Mouse (Mus musculus) thymus, postnatal 25 days (tissue): Measurements from ENCODE around the gene Krtcap2.

Source experiments
- DNase-seq: peaks from one replicate; pipeline ENCODE4 v3.0.0; 2022

The Krtcap2 gene

DNA sequence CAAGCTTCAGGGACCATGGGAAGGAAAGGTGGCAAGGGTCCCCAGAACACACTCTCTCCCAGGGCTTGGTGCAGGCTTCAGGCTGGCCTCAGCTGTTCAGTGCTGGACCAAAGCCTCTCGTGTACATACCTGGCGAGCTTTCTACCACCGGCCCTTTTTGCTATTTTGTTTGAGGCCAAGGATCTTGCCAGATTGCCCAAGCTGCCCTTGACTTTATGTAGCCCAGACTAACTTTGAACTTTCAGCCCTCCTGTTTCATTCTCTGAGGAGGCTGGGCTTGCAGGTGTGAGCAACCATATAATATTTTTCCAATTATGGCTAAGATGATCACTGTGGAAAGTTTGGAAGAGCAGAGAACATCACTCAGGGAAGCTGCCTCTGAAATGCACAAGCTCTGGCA, 38.5 kb downstream of the Krtcap2 start:
- no peak for DNase-seq

DNA sequence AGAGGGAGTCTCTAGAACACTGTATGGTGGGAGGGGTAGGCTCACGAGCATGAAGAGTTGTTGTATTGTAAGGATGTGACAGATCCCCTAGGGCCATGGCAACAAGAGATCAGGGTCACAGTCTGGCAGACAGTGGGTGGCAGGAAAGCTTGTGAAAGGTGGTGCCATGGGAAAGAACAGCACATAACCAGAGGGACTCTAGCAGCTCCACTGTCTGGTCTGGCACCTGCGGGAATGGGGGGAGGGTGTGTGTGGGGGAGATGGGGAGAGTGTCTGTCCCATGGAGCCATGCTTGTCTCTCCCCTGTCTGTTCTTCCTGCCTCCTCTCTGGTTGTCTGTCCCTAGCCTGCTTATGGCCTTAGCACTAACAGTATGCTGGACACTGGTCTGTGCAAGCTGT, 39.8 kb downstream of the Krtcap2 start:
- no peak for DNase-seq

DNA sequence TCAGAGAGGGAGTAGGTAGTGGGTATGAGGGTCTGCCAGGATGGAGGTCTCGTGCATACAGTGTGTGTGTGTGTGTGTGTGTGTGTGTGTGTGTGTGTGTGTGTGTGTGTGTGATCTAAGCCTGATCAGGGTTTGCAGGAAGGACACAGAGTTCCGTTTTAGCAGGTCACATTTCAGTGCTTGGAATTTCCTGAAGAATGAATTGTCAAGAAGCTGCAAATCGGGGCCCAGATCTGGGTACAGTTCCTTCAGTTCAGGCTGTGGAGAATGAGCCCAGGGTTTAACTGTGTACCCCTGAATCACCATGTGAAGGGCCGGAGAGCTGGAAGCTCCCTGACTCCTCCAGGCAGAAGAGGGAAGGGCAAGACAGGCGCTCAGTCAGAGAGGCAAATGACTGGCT, 41.5 kb downstream of the Krtcap2 start:
- no peak for DNase-seq

DNA sequence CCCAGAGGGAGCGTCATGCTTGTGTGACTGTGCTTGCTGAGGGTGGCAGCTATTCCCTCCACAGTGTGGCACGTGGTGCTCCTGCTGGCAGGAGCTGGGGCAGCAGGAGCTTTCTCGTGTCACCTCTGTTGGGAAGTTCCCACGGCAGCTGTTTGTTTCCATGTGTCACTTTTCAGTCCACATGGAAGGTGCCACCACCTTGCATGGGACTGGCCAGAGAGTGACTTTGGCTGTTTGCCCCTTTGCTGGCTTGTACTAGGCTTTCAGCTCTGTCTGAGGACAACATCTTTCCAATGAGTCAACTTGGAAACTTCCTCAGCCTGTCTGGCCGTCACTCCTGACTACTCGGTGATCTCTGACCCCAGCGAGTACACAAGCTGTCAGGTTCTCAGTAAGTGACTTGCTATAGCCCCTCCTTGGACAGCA, 42.8 kb downstream of the Krtcap2 start:
- no peak for DNase-seq

DNA sequence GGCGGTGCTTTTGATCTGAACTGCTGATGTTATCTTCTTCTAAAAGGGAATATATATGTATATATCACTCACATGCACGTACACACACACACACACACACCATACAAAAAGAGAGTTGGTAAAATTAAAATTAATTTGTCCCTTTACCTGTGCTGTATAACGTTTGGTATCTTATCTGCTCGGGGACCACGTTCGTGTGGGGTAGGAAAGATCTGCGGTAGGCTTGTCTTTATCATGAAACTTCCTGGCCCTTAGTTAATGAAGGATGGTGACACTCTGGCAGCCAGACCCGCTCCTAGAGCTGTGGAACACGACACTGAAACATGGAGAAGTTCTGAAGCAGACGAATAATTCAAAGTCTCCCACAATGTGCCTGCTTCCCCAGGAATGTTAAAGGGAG, 46.1 kb downstream of the Krtcap2 start:
- DNase-seq, result no peak

DNA sequence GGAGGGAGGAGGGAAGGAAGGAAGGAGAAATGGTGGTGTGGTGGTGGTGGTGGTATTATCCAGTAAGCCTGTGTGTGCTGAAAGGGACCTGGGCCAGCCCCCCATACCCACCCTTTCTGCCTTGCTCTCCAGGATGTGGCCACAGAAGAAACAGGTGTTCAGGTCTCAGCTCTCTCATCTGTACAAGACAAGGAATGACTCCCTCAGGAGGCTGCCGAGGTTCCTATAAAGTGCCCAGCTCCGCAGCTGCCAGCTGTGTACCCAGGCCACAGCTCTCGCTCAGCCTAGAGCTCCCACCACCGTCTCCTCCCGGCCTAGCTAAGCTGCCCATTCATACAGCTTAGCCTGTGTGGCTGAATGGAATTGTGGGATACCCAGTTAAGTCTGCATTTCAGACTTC, 46.5 kb downstream of the Krtcap2 start:
- peak; percentile 46 for DNase-seq

DNA sequence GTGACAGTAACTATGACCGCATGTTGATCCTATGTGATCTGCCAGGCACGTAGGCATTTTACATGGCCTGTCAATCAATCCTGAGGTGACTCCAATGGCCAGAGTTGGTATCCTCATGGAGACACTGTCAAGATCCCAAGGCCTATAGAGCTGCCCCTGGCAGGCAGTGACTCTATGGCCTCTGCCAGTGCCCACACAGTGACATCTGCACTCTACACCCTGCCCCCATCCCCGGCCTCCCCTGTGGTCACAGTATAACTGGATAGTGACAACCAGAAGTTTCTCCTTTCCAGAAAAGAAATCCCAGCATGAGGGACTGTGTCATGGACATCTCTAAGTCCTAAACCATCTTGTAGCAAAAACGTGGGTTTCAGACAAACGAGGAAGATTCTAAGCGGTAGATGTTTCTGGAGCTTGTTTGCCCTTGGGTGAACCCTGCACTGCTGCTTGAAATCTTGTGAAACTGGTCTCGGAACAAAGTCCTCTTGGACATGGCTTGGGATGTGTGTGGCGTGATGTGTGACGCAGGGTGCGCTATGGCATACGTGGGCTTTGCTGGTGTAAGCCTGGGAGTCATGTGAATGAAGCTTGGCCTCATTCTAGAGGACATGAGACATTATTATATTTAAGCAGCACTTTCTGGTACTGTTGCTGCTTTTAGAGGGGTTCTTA, 47.6 kb downstream of the Krtcap2 start:
- no peak for DNase-seq

DNA sequence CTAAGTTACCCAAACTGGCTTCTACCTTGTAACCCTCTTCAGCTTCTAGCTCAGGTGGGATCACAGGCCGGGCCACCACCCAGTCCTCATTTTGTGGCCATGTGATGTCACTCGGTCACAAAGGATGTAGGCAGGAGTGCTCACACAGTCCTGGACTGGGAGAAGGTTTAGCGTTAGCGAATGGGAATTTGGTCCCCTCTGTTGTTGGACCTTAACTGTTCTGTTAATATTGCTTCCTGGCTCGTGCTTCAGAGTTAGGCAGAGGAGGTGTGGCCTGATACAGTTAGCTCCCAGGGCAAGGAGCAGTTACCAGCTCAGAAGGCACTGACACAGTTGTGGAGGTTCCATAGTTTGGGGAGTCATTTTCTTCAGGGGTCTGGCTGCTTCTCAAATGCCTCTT, 48.4 kb downstream of the Krtcap2 start:
- no peak for DNase-seq

DNA sequence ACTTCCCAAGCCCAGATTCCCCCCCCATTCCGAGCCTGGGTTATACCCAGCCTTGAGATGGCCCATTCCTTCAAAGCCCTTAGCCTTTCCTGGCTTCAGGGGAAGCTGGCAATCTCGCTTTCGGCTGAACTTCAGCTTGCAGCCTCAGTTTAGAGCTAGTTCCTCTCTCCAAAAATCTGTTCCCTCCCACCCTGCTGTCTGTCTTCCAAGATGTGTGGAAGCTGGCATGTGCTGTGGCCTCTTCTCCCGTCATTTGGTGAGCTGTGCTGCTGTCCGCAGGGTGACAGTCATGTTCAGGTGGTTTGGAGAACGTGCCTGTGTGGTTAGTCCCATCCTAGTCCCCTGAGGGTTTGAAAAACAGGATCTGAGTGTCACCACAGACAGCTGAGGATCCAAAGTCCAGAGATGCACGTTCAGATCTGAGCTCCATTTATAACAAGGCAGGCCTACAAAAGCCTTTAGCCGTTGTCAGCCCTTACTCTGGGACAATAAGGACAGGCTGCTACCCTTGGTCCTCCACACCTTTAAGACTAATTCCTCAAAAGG, 50.0 kb downstream of the Krtcap2 start:
- no peak for DNase-seq

DNA sequence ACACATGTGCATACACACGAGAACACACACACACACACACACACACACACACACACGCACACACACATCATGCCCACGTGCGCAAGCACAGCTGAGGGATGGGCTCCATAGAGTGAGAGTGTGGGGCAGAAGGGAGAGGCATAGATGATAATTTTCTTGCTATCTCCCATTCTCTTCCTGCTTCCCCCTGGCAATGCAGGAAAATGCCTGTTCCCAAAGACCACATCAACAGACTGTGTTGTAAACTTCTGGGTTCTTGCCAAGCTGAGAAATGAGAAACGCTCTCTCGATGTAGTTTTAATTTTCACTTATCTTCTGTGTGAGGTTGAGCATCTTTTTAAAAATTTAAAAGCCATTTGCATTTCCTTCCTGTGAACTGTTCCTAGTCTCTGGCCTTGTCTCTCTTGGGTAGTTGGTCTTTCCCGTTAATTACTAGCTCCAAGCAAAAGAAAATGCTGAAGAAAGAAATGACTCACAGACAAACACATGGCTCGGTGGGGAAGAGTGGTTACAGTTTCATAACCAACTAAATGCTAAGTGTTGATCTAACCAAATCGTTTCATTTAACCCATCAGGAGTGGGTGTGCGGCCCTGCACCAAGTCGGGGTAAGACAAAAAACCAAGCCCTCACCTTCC, 51.1 kb downstream of the Krtcap2 start:
- no peak for DNase-seq

DNA sequence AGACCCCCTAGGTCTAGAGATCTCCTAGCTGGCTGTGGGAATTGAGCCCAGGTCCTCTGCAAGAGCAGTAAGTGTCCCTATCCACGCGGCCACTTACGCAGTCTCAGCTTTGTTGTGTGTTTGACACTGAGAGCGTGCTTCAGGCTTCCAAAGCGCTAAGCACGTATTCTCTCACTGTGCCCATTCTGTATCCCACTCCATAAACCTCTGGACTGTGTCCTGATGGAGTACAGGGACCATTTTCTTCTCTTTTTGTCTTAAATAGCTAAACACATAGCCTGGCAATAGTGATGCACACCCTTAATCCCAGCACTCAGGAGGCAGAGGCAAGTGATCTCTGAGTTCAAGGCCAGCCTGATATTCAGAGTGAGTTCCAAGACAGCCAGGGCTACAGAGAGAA, 53.1 kb downstream of the Krtcap2 start:
- DNase-seq, result no peak

DNA sequence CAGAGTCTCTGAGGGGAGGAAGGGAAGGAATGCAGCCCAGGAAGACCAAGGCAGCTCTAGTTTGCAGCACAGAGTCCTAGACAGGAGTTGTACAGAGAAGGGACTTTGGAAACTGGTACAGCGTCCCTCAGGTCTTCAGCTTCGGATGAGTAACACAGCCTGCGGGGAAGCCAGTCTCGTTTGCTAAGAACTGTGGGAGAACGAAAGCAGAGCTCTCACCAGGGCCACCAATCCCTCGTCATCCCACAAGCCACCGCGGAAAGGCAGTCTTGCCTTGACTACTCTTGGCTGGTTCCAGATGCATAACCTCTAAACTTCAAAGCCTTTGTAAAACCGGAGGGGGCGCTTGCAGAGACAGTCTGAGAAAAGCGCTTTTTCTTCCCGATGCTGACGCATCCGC, 53.7 kb downstream of the Krtcap2 start:
- peak; percentile 57 for DNase-seq
